Comparison of ENCODE assay signal across 9 mouse cellular contexts in genomic region chr16:31492921-31493549, GRCm38 (mm10).
DNase-seq lines count a peak whose midpoint lies in the region; ATAC-seq and TF ChIP-seq lines count a peak whose summit lies in the region.
"Had no signal": no experiment of that assay in that cellular context is flagged by ENCODE, and none has a peak within 500 bp of the region (broad histone marks: within the 10 kb centered on the region; RNA-seq: fewer than 3 reads in every experiment).

No protein-coding gene starts in this region.

- H3K9me3 ChIP-seq in hindbrain, embryonic 12.5 days (replicated peaks), result no peaks in the 10 kb centered on the region
- H3K9me3 ChIP-seq in midbrain, embryonic 12.5 days, result no peaks in the 10 kb centered on the region
- H3K9me3 ChIP-seq: liver, embryonic 13.5 days had no signal

- peak overlapping the region; percentile 29 for H3K27ac ChIP-seq in left cerebral cortex, adult 2 months
- peak overlapping the region; percentile 48 for H3K27ac ChIP-seq in hindbrain, embryonic 12.5 days
- H3K27ac ChIP-seq in midbrain, embryonic 12.5 days (replicated peaks), result peak overlapping the region; percentile 42; the same call in 1 of the 2 replicates
- H3K27ac ChIP-seq: liver, embryonic 13.5 days had no signal

- no peak for TF ChIP-seq CTCF in left cerebral cortex, adult 2 months (IDR thresholded peaks at IDR 0.05)

- intact Hi-C loops in left cerebral cortex, adult 2 months (cut with DNase I), result no loop called here

- ATAC-seq in hindbrain, embryonic 12.5 days (ENCODE audit: low FRiP score), result no peak
- no peak for ATAC-seq in midbrain, embryonic 12.5 days (ENCODE audit: low FRiP score, low read depth)
- ATAC-seq in monocyte, adult 5-6 weeks (replicated peaks; ENCODE audit: insufficient number of reproducible peaks, low FRiP score, low TSS enrichment, poor library complexity, severe bottlenecking), result no peak
- no peak for ATAC-seq in erythroid progenitor cell, adult 5-6 weeks (replicated peaks; ENCODE audit: low FRiP score, poor library complexity, severe bottlenecking)

- peaks cover 28% of the 10 kb centered on the region for H3K4me1 ChIP-seq in hindbrain, embryonic 12.5 days
- H3K4me1 ChIP-seq in midbrain, embryonic 12.5 days, result peaks cover 38% of the 10 kb centered on the region

- no peak overlapping the region; the same call in 1 of the 2 replicates for H3K4me2 ChIP-seq in hindbrain, embryonic 12.5 days (replicated peaks)
- 0 out of 2 replicates have a peak overlapping the region, but pooled peaks have one; percentile 11 for H3K4me2 ChIP-seq in midbrain, embryonic 12.5 days (replicated peaks)
- H3K4me2 ChIP-seq: liver, embryonic 13.5 days had no signal

- no peaks in the 10 kb centered on the region for H3K36me3 ChIP-seq in hindbrain, embryonic 12.5 days
- no peaks in the 10 kb centered on the region for H3K36me3 ChIP-seq in midbrain, embryonic 12.5 days
- H3K36me3 ChIP-seq: liver, embryonic 13.5 days had no signal

- no peak for DNase-seq in left cerebral cortex, adult 2 months (ENCODE audit: extremely low spot score in 1 of 2, low spot score in 2 of 2)
- DNase-seq in left cerebral cortex, adult 8-10 months (ENCODE audit: low spot score in 2 of 2), result no peak
- DNase-seq in cerebellum, postnatal 10 days, result peak; percentile 61 to 72
- DNase-seq in thymus, postnatal 25 days, result no peak
- DNase-seq: liver, embryonic 13.5 days had no signal

- WGBS in hindbrain, embryonic 12.5 days, result 26% methylated on average over 12 of the region's 12 CpGs
- WGBS in midbrain, embryonic 12.5 days, result 17% methylated on average over 12 of the region's 12 CpGs

- no peak overlapping the region for H3K9ac ChIP-seq in hindbrain, embryonic 12.5 days
- no peak overlapping the region for H3K9ac ChIP-seq in midbrain, embryonic 12.5 days (replicated peaks)
- H3K9ac ChIP-seq: liver, embryonic 13.5 days had no signal

- no peak overlapping the region for H3K4me3 ChIP-seq in left cerebral cortex, adult 2 months
- H3K4me3 ChIP-seq in hindbrain, embryonic 12.5 days, result no peak overlapping the region
- no peak overlapping the region for H3K4me3 ChIP-seq in midbrain, embryonic 12.5 days
- H3K4me3 ChIP-seq: liver, embryonic 13.5 days had no signal

- H3K27me3 ChIP-seq in hindbrain, embryonic 12.5 days, result no peaks in the 10 kb centered on the region
- peaks cover 49% of the 10 kb centered on the region for H3K27me3 ChIP-seq in midbrain, embryonic 12.5 days

Comparison
In these comparisons a context has a peak if more than half of its experiments do, and no peak if none do; other contexts are left out.
1. DNase-seq: peak in cerebellum, postnatal 10 days (2 of 2); none in left cerebral cortex, adult 2 months (0 of 2), left cerebral cortex, adult 8-10 months (0 of 2) and thymus, postnatal 25 days (single experiment).
2. Peak in every context shown above with its lines, with median percentiles within 50 percentile points of each other: H3K27ac ChIP-seq.